Mouse (Mus musculus) cerebellum, adult 2 months (tissue): ENCODE measurements at regions not wholly inside any gene's neighbourhood (a gene's known extent, or its start where the extent isn't known, plus 50 kb on each side); places are given as distances from the start of the nearest gene placed in this dataset.

Experiments used
- CTCF ChIP-seq: fragments of 200-500 bp; IDR thresholded peaks from 2 replicates; pipeline ENCODE4 v1.5.1; 2011; ENCODE audit warnings: low read depth, mild to moderate bottlenecking, control low read depth, low read length, moderate library complexity, borderline replicate concordance; ENCODE audit not compliant: insufficient read depth
- POLR2A ChIP-seq: fragments of 200-500 bp; IDR thresholded peaks from 2 replicates; pipeline ENCODE4 v1.6.1; 2011; ENCODE audit warnings: low read length, control low read depth, borderline replicate concordance; ENCODE audit not compliant: insufficient read depth

- TF ChIP-seq CTCF (no peak), POLR2A (no peak)
These were observed 703.8 kb downstream of the Inhba start for GRCm38 (mm10) chr13:16715296-16715960.
